Mouse (Mus musculus) bone marrow, adult 2 months (tissue): ENCODE measurements around the gene Wapl. TPM values are rescaled to one million over a fixed set of nuclear protein-coding genes. Genes with fewer than 3 reads are reported as not detected.

Experiments
- H3K27ac ChIP-seq: fragments of 200-500 bp; 2 replicates; pipeline ENCODE4 v1.5.1; 2012; ENCODE audit warnings: low read depth, mild to moderate bottlenecking, control low read depth, inconsistent platforms, low read length; ENCODE audit not compliant: control insufficient read depth, poor library complexity, insufficient read depth
- H3K4me1 ChIP-seq: fragments of 200-500 bp; 2 replicates; pipeline ENCODE4 v1.6.1; 2011; ENCODE audit warnings: low read length; ENCODE audit not compliant: control insufficient read depth, insufficient read depth
- H3K4me3 ChIP-seq: fragments of 200-500 bp; replicated peaks from 2 replicates; pipeline ENCODE3; 2011; ENCODE audit warnings: mild to moderate bottlenecking, low read depth, low read length, control low read depth; ENCODE audit not compliant: control insufficient read depth
- CTCF ChIP-seq: fragments of 200-500 bp; IDR thresholded peaks from 2 replicates; pipeline ENCODE4 v1.5.1; 2011; ENCODE audit warnings: low read length, control low read depth; ENCODE audit not compliant: control insufficient read depth, insufficient read depth
- POLR2A ChIP-seq: fragments of 200-500 bp; IDR thresholded peaks from 2 replicates; pipeline ENCODE4 v1.6.1; 2011; ENCODE audit warnings: low read depth, mild to moderate bottlenecking, control low read depth, low read length, borderline replicate concordance; ENCODE audit not compliant: control insufficient read depth
- WGBS: fragments of 180-500 bp; shearing (Covaris S2); methylation state at CpG from one replicate; pipeline ENCODE4 v1.1.7; 2018; 5-methylcytosine and 5-hydroxymethylcytosine counted together
- polyA plus RNA-seq: library from polyadenylated mRNA; stranded (reverse); fragments of >200 nt; gene quantifications from 2 replicates; pipeline ENCODE4 v1.2.4, GENCODE M21; 2011; ENCODE audit warnings: low replicate concordance; ENCODE audit not compliant: missing spikeins, insufficient read depth, insufficient read length

The Wapl gene
- polyA plus RNA-seq, 1 experiment: 131 TPM

DNA sequence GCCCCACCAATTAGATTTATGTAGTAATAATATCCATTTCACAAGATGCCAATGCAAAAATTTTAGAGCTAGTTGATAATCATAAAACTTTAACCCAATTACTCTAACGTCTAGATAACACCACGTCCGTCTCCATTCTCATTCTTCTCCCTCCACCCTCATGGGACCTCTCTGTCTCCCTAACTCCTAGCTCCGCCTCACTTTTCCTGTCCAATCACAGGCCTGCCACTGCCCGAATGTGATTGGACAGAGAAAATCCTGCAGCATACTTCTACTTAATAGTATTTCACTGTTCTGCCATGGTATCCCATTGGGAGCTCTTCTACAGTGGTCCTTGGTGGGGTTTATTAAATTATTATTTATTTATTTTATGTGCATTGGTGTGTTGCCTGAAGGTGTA is 16.6 kb upstream of the Wapl start:
- 88% methylated on average over 5 of the region's 5 CpGs for WGBS
- no peak overlapping the region for H3K4me3 ChIP-seq
- no peak for TF ChIP-seq CTCF
- H3K27ac ChIP-seq: no peak overlapping the region
- H3K4me1 ChIP-seq: no peaks in the 10 kb centered on the region

GRCm38 (mm10) chr14:34660351-34660787 is 13.4 kb upstream of the Wapl start:
- H3K4me1 ChIP-seq: no peaks in the 10 kb centered on the region
- no peak overlapping the region for H3K4me3 ChIP-seq
- peak overlapping the region; percentile 89 for H3K27ac ChIP-seq
- TF ChIP-seq POLR2A (no peak), CTCF (no peak)
- WGBS: 48% methylated on average over 7 of the region's 7 CpGs

GRCm38 (mm10) chr14:34660788-34661591 is 12.7 kb upstream of the Wapl start:
- TF ChIP-seq POLR2A (peak; percentile 46; the same call in 1 of the 2 replicates), CTCF (no peak)
- Histone ChIP-seq H3K27ac (peak overlapping the region; percentile 98), H3K4me3 (peak overlapping the region; percentile 73), H3K4me1 (no peaks in the 10 kb centered on the region)
- 28% methylated on average over 22 of the region's 22 CpGs for WGBS

DNA sequence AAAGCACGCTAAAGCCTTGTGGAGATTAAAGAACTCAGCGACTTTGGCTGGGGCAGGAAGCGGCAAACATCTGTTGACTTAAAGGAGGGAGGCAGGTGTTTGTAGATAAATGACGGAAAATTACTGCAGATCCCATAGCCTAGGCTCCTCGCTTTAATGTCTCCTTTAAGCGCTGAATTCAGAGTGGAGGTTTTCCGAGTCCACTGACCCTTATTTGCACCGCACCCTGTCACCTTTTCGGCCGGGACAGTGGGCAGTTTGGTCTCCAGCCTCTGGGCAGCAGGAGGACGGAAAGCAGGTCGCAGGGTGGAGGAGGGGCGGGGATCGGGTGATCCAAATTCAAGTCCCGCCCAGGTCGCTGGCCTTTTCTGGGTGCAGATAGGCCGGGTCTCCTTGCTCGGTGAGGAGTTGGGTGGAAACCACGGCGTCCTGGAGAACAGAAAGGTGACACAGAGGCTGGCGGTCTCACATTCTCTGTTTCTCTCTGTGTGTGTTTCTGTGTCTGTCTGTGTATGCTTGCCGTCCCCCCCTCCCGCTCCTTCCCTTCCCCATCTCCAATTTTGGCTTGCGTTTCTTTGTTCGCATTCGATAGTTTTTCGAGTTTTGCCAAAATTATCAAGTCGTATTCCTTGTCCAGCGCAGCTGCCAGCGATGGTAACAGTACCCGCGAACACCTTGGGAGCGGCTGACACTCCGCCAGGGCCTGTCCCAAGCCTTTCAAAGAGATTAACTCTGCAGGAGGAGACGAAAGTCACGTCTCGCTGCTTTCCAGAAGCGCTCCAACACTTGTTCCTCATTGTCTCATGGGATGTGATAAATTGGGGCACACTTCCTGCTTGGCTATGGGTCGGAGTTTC is 11.9 kb upstream of the Wapl start:
- whole genome bisulfite sequencing: 1% methylated on average over 39 of the region's 39 CpGs
- Histone ChIP-seq H3K4me3 (peak overlapping the region; percentile 73), H3K27ac (peak overlapping the region; percentile 98), H3K4me1 (no peaks in the 10 kb centered on the region)
- peak; percentile 73 for TF ChIP-seq POLR2A
- no peak for TF ChIP-seq CTCF

DNA sequence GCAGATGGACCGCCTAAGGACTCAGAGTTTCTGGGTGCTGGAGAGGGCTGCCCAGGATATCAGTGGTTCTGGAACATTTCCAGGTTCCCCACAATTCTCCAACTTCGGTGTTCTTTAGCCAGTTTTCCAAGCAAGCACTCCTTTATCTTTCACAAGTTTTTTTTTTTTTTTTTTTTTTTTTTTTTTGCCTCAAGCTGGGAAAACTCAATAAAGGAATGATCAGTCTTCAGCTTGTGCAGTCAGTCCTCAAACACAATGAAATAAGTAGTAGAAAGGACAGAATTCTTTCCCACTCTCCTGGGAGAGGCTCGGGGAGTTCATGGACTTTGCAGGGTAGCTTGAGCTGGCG is 11.3 kb upstream of the Wapl start:
- H3K4me3 ChIP-seq: peak overlapping the region; percentile 73
- WGBS: 23% methylated on average over 4 of the region's 4 CpGs
- TF ChIP-seq POLR2A (no peak), CTCF (no peak)
- H3K27ac ChIP-seq: peak overlapping the region; percentile 98
- no peaks in the 10 kb centered on the region for H3K4me1 ChIP-seq

GRCm38 (mm10) chr14:34663381-34663780 is 10.3 kb upstream of the Wapl start:
- TF ChIP-seq CTCF (no peak), POLR2A (no peak)
- Histone ChIP-seq H3K4me3 (no peak overlapping the region), H3K27ac (no peak overlapping the region), H3K4me1 (no peaks in the 10 kb centered on the region)
- WGBS: 89% methylated on average over 1 of the region's 1 CpGs

GRCm38 (mm10) chr14:34669082-34669481 is 4.6 kb upstream of the Wapl start:
- no peak overlapping the region for H3K27ac ChIP-seq
- no peaks in the 10 kb centered on the region; the same call in 1 of the 2 replicates for H3K4me1 ChIP-seq
- 9% methylated on average over 3 of the region's 3 CpGs for WGBS
- TF ChIP-seq POLR2A (no peak), CTCF (no peak)
- no peak overlapping the region for H3K4me3 ChIP-seq

GRCm38 (mm10) chr14:34670256-34670655 is 3.5 kb upstream of the Wapl start:
- no peak overlapping the region for H3K4me3 ChIP-seq
- H3K27ac ChIP-seq: no peak overlapping the region
- 58% methylated on average over 2 of the region's 2 CpGs for WGBS
- TF ChIP-seq CTCF: no peak
- TF ChIP-seq POLR2A: no peak
- H3K4me1 ChIP-seq: no peaks in the 10 kb centered on the region; the same call in 1 of the 2 replicates
